Mouse (Mus musculus): ENCODE results near the gene Prickle2.

Prickle2 gene

DNA sequence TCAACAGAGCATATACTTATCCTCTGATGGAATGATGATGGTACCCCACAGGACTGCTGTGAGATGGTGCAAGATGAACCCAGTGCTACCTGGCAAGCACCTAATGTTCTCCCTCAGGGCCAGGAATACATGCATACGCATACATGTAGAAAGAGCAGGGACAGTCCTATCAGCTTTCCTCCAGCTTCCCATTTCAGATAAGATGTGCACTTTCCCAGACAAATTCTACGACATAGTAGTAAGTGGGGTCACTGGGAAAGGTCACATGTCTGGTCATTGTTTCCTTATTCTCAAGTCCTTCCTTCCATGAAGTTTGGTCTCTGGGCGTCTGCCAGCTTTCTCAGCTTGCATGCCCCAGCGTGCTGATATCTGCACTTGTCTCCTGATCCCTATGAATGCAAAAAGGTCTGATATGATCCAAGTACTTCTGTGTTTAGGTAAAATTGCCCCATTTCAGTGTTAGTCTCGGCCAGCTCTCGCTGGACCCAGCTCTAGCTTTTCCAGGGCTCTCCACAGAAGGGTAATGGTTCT lies 187.5 kb downstream of the Prickle2 start:
- DNase-seq (ENCODE audit: low spot score in 2 of 2), result no peak

DNA sequence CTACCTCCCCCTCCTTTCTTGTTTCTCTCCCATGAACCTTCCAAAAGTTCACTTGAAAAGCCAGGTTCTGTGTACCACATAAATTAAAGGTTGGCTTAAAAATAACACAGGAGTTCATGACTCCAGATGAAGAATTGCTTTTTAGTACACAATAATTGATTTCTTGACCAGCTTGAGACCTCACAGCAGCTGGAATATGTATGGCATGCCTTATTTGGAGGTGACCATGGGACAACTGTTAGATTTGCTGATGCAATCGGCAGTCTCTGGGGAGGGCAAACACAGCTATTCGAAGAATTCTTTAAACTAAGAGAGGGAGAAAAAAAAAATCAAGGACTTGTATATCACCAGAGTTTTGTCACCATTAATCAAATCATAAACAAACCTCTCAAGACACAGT lies 189.0 kb downstream of the Prickle2 start:
- no peak for DNase-seq (ENCODE audit: low spot score in 2 of 2)

DNA sequence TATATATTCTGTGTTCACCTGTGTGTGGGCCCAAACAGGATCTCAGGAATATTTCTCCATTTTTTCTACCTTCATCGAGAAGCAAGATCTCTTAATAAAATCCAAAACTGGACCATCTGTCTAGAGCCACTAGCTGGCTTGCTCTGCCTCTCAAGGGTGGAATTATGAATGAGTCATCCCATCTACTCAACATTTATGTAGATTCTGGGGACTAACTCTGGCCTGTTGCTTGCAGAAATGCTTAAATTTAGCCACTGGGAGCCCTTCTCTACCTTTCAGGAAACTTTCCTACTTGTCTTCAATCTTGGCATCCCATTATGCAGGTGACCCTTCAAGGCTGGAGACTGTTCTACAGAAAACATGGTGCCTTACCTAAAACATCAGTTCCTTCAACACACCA lies 194.0 kb downstream of the Prickle2 start:
- no peak for DNase-seq (ENCODE audit: low spot score in 2 of 2)

DNA sequence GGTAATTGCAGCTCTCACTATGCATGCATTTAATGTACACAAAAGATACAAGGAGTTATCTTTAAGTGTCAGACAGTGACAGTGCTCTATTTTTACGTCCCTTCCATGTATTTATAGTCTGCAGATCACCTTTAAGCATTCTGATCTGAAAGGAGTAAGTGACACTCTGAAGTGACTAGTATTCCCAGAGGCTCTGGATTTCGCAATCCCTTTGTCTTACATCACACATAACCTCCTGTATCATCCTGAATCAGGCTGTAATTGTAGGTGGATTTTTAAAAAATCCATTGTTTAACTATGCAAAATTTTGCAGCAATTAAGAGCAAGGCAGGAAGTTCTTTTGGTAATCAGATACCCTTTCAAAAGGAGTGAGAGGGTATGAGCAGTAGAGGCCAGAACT lies 196.2 kb downstream of the Prickle2 start:
- DNase-seq (ENCODE audit: low spot score in 2 of 2), result no peak

DNA sequence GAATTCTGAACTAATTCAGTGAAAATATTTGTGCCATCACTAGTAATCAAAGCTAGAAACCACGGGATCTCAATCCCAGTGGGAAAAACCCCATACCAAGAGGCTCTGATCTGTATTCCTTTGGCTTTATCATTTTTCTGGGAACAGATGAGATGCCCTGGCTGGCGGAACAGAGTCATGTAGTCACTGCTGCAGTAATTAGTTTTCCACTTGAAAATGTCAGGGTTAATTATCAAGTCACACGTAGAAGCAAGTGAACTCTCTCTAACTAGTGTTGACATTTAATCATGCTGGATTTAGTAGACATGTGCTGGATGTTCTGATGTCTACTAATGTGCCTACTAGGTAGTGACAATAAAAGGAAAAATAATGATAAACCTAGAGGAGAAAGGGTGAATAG lies 199.7 kb downstream of the Prickle2 start:
- no peak for DNase-seq (ENCODE audit: low spot score in 2 of 2)

DNA sequence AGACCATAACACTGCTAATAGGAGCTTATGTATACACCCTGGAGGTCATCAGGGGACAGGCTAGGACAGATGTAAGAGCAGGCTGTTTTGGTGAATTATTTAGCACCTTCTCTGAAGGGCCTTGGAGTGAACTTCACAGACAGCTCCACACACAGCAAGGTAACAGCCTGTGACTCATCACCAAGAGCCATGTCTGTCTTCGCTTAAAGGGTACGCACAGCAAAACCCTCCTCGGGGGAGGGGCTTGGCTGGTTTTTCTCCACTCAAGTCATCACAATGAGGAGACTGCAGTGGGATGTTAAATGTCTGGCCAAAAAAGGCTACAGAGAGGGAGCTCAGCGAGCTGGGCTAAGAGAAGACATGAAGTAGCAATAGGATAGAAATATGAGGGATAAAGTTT lies 206.5 kb downstream of the Prickle2 start:
- DNase-seq (ENCODE audit: low spot score in 2 of 2), result no peak

DNA sequence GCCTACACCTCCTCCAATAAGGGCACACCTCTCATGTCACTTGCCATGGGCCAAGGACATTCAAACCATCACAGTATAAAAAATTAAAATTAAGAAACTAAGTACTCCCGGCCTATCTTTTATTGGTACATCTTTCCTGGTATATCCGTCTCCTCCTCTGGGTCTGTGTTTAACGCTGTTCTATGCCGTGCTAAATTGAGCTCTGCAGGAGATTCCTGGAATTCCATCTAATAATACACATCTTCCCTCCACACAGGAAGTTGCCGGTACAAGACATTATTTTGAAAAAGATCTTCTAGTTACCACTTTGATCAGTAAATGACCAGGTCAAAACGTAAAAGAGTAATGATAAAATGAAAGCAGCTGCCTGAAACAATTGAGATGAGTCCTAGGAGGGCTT lies 207.4 kb downstream of the Prickle2 start:
- no peak for DNase-seq (ENCODE audit: low spot score in 2 of 2)

DNA sequence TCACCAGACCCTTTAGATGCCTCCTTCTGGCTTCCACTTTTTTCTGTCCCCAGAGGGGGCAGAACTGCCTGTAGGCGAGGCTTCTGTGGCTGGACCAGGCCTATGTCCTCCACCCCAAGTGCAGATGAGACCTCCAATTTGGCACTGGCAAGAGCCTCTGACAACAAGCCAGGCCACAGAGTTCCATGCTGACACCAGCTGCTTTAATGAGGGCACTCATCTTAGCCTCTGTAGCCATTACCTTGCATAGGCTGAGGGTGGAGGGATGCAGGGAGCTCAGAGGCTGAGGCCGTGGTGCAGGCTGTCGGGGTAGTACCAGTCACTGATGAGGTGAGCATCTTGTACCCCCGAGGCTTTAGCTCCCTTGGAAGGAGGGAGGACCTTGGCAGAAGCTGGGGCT lies 208.7 kb downstream of the Prickle2 start:
- DNase-seq (ENCODE audit: low spot score in 2 of 2), result no peak

DNA sequence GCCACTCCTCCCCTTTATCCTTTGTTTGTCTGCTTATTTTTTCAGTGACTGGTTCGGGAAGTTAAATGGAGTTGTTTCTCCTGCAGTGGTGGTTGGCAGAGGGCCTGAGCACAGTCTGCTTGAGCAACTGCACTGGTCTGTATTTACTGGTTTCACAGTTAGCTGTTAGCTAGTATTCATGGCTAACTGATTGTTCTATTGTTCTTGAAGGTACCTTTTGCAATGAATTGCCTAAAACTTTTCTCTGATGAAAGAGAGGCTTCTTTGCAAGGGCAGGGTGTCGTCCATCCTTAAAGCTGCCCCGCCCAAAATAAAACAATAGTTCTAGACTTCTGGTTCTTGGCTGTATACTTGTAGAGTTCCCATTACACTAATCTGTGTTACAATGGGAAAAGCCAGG lies 210.5 kb downstream of the Prickle2 start:
- no peak for DNase-seq (ENCODE audit: low spot score in 2 of 2)

DNA sequence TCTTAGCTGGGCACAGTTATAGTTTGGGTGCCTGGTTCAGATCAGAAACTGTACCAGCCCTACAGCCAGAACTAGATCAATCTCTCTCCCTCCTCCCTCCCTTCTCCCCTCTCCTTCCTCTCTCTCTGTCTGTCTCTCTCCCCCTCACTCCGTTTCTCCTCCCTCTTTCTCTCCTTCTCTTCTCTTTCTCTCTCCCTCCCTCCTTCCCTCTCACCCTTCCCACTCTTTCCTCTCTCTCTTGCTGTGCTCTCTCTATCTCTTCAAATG lies 224.3 kb downstream of the Prickle2 start:
- no peak for DNase-seq (ENCODE audit: low spot score in 2 of 2)

DNA sequence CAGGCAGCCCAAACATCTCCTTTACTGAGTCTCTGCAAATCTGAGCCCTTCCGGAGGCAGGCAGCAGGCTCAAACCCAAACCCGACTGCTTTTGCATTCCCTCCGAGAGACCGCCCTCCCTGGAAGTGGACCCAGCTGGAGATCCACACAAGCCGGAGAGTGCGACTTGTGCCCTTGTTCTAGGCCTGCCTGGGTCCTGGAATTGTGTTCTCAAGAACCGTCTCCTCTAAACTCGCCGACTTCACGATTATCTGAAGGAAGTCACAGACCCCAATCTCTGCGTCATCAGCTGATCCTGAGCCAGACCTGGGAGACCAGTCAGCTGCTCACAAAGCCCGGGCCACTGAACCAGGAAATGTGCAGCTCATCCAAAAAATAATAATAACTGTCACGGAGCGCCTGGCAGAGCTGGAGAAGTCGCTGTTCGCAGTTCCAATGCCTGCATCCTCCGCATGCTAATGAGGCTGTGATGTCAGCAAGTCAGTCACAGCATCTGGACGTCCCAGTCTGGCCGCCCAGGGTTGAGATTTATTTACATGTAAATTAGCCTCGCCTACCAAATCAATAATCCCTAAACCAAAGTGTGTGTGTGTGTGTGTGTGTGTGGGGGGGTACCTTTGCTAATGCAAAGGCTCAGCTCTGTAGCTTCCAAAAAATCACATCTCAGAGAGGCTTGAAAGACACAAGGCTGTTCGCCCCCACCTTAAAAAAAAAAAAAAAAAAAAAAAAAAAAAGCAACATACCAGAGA lies 224.8 kb downstream of the Prickle2 start:
- DNase-seq (ENCODE audit: low spot score in 2 of 2), result peak in 1 of 2 experiments; percentile 23

DNA sequence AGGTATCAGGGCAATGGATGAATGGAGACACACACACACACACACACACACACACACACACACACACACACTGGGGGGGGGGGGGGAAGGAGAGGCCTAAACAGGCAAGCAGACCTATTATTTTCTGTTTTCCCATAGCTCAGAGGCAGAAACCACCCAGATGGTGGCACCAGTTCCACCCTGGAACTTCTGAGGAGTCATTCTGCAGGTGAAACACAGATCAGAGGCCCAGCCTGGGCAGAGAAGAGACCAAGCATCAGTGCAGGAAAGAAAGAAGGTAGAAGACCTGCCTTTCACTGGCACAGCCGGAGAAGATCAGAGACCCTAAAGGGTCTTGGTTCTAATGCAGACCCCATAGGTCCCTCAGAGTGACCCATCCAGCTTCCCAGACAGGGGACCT lies 227.3 kb downstream of the Prickle2 start:
- no peak for DNase-seq (ENCODE audit: low spot score in 2 of 2)

DNA sequence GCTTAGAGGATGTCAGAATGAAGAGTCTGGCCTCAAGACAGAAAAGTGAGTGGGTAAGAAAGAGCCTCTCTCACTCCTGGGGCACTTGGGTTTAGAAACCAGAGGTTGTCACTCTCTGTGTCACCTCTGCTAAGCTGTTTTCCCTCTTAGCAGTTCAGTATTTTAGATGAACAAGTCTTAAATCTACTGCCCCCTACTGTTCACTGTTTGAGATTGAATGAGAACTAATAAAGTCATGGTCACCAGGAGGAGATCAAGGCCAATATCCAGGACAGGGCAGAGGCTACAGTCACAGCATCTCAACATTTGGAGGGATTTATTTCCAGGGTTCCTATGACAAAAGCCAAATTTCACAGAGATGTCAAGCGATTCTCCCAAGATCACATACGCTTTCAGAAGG lies 228.3 kb downstream of the Prickle2 start:
- DNase-seq (ENCODE audit: low spot score in 2 of 2), result no peak

DNA sequence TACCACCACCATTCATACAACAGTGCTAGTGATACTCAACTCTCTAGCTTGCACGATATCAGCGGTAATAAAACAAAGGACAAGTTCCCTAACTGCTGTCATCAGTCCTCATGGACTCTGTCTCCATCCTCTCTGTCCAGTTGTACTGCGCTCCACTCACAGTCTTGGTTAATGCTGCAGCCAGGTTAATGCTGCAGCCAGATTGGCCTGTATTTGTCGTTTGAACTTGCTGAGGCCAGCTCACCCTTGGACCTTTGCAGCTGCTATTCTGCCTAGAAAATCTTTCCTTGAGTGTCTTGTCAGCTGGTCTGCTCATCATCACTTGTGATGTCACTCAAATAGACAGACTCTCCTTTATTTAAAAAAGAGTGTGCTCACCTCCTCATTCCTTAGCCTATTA lies 236.5 kb downstream of the Prickle2 start:
- DNase-seq (ENCODE audit: low spot score in 2 of 2), result no peak

DNA sequence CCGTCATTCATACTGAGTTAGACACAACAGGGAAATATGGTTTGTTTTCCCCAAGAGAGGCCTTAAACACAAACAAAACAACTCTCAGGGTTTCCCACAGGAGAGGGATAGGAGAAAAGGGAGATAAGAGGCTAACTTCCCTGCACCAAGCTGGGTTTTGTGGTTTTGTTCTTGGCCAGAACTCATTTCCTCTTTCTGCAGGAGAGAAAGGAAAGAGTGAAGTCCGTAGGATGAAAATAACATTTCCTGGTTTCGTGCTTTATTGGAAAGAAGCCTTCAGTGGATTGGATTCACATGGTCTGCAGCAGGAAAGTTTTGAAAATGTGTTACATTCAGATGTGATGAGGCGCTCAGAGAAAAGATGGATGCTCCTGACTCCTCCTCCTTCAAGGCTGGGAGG lies 237.1 kb downstream of the Prickle2 start:
- DNase-seq (ENCODE audit: low spot score in 2 of 2), result no peak

DNA sequence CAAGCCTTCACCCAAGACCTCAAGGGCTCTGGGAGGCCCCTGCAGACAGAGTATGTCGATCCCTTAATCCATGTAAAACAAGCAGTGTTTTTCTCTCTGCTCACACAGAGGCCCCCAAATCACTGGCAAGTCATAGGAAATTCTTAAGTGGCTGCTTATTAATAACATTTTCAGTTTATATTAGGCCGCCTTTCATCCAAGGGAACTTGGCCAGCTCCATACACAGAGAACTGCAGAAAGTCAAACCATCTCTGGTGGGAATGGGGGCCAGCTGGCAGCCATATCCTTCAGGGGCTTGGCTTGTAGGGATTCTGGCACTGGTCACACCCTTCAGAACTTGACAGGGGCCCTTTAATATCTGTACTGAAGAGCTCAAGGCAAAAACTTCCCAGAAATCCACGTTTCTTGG lies 237.6 kb downstream of the Prickle2 start:
- DNase-seq (ENCODE audit: low spot score in 2 of 2), result no peak

DNA sequence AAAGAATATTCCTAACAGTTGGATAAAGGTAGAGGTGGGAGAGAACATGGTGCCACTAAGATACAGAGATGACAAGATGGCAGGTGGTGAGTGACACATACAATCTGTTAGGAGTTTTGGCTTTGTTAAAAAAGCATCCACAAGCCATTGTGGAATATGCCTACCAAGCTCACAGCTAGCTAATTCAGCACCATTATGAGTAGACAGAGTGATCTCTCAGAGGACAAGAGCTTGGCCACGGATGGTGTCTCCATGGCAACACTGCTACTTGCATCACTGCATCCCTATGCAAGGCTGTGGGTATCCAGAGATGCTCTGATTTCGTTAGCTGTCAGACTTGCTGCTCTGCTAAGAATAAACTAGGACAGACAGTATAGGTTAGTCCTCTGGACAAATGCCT lies 238.6 kb downstream of the Prickle2 start:
- DNase-seq (ENCODE audit: low spot score in 2 of 2), result no peak

DNA sequence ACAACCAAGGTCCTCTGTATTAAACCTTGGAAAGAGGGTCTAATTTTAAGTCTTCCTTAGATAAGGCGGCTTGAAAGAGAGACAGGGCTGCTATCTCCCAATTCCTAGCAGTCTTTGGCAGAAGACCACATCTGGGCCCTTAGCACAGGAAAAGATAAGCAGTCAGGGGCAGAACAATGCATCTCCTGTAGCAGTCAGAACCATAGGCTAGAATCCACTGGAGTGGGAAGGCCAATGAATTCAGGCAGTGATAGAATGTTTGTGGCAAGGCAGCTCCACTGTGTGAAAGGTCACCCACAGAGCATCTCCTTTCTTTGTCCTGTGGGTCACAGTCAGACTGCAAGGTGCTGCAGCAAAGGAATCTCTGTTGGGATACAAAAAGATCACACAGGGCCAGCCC lies 240.3 kb downstream of the Prickle2 start:
- DNase-seq (ENCODE audit: low spot score in 2 of 2), result no peak

DNA sequence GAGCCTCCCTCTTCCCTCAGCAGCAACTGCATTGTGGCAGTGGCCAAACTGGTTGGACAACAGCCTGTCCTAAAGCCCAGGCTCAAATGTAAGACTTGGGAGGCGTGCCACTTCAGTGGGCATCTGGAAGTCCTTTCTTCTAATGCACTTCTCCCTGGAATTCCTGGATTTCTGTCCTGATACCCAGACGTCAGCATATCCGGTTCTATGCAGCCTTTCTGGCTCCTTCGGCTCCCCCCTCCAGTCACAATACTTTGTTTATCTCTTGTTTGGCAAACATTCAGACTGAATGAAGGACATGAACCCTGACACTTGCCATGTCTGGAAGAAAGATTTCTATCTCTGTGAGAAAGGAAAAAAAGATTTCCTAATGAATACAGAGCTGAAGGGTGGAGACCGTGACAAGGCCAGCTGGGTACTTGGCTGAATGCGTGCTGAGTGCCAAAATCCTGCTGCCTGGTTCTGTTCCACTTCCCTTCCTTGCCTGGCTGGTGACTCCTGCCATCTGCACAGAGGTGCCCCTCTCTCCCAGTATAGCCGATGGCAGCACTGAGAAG lies 241.1 kb downstream of the Prickle2 start:
- DNase-seq (ENCODE audit: low spot score in 2 of 2), result no peak

DNA sequence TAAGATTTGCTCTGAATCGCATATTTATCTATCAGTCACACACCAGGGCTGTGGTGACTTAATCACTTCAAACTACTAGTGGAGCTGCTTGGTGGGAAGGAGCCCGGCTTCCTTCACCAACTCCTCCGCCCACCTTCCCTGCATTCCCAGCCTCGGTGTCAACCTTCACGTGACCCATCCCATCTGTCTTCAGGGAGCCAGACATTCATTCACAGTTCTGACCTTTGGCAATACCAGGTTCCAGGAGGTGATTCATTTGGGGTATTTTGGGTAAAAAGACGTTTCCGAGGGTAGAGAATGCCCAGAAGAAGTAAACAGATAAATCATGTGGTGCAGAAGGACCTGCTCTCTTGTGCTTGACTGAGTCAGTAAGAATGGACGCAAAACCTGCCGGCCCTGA lies 242.2 kb downstream of the Prickle2 start:
- DNase-seq (ENCODE audit: low spot score in 2 of 2), result no peak

DNA sequence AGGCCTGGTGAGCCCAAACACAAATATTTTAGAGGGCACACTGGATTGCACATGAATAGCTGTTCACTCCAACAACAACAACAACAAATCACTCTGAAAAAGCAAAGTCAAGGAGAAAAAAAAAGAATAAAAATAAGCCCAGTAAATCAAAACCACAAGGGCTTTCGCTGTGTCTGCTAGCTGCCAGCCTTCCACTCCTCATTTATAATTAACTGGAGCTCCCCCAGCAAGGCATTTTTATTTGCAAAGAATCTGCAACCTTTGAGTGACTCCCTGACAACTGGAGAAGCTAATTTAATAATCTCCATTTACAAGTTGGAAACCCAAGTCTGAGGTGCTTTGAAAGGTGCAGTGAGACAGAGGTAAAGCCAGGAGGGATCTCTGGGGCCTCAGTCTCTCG lies 245.2 kb downstream of the Prickle2 start:
- DNase-seq (ENCODE audit: low spot score in 2 of 2), result no peak

DNA sequence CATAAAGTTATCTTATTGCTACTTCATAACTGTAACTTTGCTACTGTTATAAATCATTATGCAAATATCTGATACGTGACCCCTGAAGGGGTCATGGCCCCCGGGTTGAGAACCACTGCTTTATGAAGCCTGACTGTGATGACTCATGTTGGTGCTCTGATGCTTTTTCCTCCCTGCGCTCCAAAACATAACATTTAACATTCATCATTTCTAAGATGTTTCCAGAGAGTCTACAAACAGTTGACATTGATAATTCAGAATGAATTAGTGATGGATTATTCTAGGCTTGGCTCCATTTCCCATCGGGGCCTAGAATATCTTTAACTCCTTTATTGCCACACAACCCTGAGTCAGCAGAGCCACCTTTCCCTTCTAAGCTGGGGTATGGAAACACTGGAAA lies 247.9 kb downstream of the Prickle2 start:
- DNase-seq (ENCODE audit: low spot score in 2 of 2), result no peak

DNA sequence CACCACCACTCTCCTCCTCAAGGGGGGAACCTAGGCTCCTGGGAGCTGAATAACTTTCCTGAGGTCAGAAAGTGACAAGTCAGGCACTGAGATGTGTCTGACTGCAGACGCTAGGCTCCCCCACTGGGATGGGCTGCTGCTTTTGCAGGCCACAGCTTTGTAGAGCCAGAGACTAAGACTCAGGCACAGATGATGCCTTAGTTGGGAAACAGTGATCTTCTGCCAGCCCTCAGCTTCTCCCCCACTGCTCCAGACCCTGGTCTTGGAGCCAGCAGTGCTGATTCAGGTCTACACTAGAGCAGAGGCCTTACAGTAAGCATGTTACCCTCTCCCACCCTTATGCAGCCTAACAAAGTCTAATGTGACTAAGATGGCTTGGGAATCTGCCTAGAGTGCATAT lies 254.5 kb downstream of the Prickle2 start:
- DNase-seq (ENCODE audit: low spot score in 2 of 2), result no peak

DNA sequence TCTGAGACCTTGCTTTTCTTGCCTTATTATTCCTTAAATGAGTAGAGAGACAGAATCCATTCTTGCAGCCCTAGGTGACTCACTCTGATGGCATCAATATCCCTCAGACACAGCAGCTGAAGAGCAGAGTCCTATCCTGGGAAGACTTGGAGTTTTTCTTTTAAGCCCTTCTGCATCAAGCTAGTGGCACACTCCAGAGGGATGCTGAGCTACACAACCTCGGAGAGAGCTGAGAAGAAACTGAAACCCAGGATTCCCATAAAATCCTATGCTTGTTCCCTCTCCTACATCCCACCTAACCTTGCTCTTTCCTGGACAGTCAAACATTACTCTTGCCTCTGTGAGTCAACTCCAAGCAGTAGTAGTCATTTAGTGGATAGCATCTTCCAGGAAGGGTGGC lies 256.0 kb downstream of the Prickle2 start:
- DNase-seq (ENCODE audit: low spot score in 2 of 2), result no peak
